Mouse (Mus musculus): Measurements from ENCODE around the gene Olfr304. TPM values are rescaled to one million over a fixed set of nuclear protein-coding genes. Genes with fewer than 3 reads are reported as not detected.

Gene Olfr304
- total RNA-seq, 1 experiment, result not detected

DNA sequence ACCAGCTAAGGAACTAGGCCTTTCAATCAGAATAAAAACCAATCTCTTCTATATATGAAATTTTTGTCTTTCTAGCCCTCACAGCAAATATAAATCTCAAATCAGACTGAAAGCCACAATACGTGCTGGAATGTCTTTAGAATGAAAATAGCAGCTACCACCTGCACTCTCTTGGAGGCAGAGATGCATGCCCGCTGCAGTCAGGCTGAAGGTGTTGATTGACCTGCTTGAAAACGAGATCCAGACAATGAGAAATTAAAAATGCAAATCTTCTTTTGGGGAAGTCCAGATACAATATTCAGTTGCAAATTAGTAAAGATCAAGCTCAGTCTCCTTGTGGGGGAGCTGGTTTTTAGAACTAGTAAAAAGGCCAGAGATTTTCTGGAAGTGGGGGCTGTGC lies 42.2 kb downstream of the Olfr304 start:
- Histone ChIP-seq H3K27ac (ENCODE audit: insufficient read depth, low read depth, low read length, poor library complexity, severe bottlenecking) (peak overlapping the region; percentile 70; the same call in 1 of the 2 replicates), H3K9ac (ENCODE audit: insufficient read depth, low read depth, low read length, poor library complexity, severe bottlenecking) (no peak overlapping the region), H3K36me3 (ENCODE audit: control insufficient read depth, insufficient read depth, low read length, poor library complexity, severe bottlenecking) (no peaks in the 10 kb centered on the region), H3K4me1 (ENCODE audit: control insufficient read depth in 2 of 2, insufficient read depth in 2 of 2, low read length in 2 of 2, poor library complexity in 1 of 2) (peaks cover 1 to 3% of the 10 kb centered on the region in 2 experiments; a peak in 3 of 4 replicates), H3K9me3 (ENCODE audit: control insufficient read depth, insufficient read depth, low read depth, low read length) (no peaks in the 10 kb centered on the region), H3K4me3 (ENCODE audit: insufficient read depth in 1 of 2, low read depth in 1 of 2, low read length in 2 of 2, poor library complexity in 1 of 2, severe bottlenecking in 1 of 2) (no peak overlapping the region)
- in situ Hi-C loops (cut with MboI; ENCODE audit: low sequenced_read_pairs in 2 of 2, unreplicated experiment in 2 of 2), result no loop called here
- DNase-seq (ENCODE audit: low read depth, low spot score), result no peak
- no peak for TF ChIP-seq ZNF384 (IDR thresholded peaks at IDR 0.05; ENCODE audit: low read depth, low read length)
- no peak for TF ChIP-seq HCFC1 (IDR thresholded peaks at IDR 0.05; ENCODE audit: borderline replicate concordance, insufficient read depth, low read length)

DNA sequence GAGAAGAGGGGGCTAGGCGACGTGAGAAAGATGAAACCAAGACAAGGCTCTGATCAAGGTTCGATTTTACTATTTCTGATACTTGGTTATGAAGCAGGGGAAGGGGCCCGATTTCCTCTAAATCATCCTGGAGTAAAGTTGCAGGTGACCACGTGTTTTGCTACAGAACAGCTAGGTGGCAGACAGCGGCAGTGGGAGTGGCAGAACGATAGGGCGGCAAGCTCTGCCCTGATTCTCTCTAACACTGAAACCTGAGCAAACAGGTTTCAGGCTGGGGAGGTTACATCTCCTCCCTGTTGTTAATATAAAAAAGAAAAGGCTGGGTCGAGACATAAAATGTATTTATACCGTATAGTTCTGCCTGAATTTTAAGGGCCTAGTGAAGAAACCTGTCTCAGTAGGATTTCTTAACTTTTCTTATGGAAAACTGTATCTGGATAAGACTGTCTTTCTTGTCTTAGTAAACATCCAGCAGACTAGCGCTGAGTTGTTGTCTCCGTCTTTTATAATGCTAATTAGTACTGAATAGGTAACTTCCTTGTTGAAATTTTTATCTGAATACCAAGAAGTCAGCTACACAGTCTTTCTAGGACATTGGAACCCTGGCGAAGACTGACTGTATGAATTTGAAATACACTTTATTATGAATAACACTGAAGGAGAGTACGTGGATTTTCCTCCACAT lies 43.4 kb downstream of the Olfr304 start:
- peaks cover 1 to 3% of the 10 kb centered on the region in 2 experiments; a peak in 3 of 4 replicates for H3K4me1 ChIP-seq (ENCODE audit: control insufficient read depth in 2 of 2, insufficient read depth in 2 of 2, low read length in 2 of 2, poor library complexity in 1 of 2)
- H3K27ac ChIP-seq (ENCODE audit: insufficient read depth, low read depth, low read length, poor library complexity, severe bottlenecking), result peak overlapping the region; percentile 81; the same call in 1 of the 2 replicates
- TF ChIP-seq ZNF384 (IDR thresholded peaks at IDR 0.05; ENCODE audit: low read depth, low read length) (no peak), CHD2 (IDR thresholded peaks at IDR 0.05; ENCODE audit: low read depth, low read length) (no peak), MAFK (IDR thresholded peaks at IDR 0.05; ENCODE audit: insufficient read depth, low read depth, low read length) (no peak), HCFC1 (IDR thresholded peaks at IDR 0.05; ENCODE audit: borderline replicate concordance, insufficient read depth, low read length) (no peak), ZC3H11A (IDR thresholded peaks at IDR 0.05; ENCODE audit: borderline replicate concordance, low read depth, low read length) (no peak)
- DNase-seq (ENCODE audit: low read depth, low spot score), result peak; percentile 27
- peak overlapping the region; percentile 31; the same call in 1 of the 2 replicates for H3K9ac ChIP-seq (ENCODE audit: insufficient read depth, low read depth, low read length, poor library complexity, severe bottlenecking)
- H3K9me3 ChIP-seq (ENCODE audit: control insufficient read depth, insufficient read depth, low read depth, low read length), result no peaks in the 10 kb centered on the region
- peak overlapping the region; percentile 35 to 46; a peak in 2 of 4 replicates for H3K4me3 ChIP-seq (ENCODE audit: insufficient read depth in 1 of 2, low read depth in 1 of 2, low read length in 2 of 2, poor library complexity in 1 of 2, severe bottlenecking in 1 of 2)
- in situ Hi-C loops (cut with MboI; ENCODE audit: low sequenced_read_pairs in 2 of 2, unreplicated experiment in 2 of 2), result no loop called here
- H3K36me3 ChIP-seq (ENCODE audit: control insufficient read depth, insufficient read depth, low read length, poor library complexity, severe bottlenecking), result no peaks in the 10 kb centered on the region

DNA sequence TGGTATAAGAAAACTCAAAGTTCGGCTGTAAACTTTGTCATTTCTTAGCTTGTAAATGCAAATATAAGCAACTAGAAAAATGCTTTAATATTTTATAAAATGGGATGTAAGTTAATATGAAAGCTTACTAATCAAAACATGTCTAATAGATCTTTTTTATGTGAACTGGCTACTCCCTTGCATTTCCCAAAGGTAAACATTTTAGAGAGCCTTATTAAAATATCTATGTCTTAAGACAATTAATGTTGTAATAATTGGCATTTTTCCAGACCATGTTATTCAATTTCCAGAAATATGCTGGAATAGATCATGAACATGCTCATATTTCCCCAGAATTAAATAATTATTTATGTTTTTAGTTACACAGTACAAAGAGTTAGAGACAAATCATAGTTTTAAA lies 49.0 kb downstream of the Olfr304 start, which contains the start of gene Olfr307:
TSS of gene Olfr307 (minus strand) at position 101 of the 400 bp plus-strand sequence.
- H3K9me3 ChIP-seq (ENCODE audit: control insufficient read depth, insufficient read depth, low read depth, low read length), result no peaks in the 10 kb centered on the region
- no peak within 1 kb of the TSS for H3K4me3 ChIP-seq (ENCODE audit: insufficient read depth in 1 of 2, low read depth in 1 of 2, low read length in 2 of 2, poor library complexity in 1 of 2, severe bottlenecking in 1 of 2)
- no peaks in the 10 kb centered on the region for H3K36me3 ChIP-seq (ENCODE audit: control insufficient read depth, insufficient read depth, low read length, poor library complexity, severe bottlenecking)
- no peak within 1 kb of the TSS for H3K27ac ChIP-seq (ENCODE audit: insufficient read depth, low read depth, low read length, poor library complexity, severe bottlenecking)
- in situ Hi-C loops (cut with MboI; ENCODE audit: low sequenced_read_pairs in 2 of 2, unreplicated experiment in 2 of 2), result no loop called here
- TF ChIP-seq ZC3H11A (IDR thresholded peaks at IDR 0.05; ENCODE audit: borderline replicate concordance, low read depth, low read length) (no peak), ZNF384 (IDR thresholded peaks at IDR 0.05; ENCODE audit: low read depth, low read length) (no peak), MAFK (IDR thresholded peaks at IDR 0.05; ENCODE audit: insufficient read depth, low read depth, low read length) (no peak), CHD2 (IDR thresholded peaks at IDR 0.05; ENCODE audit: low read depth, low read length) (no peak), HCFC1 (IDR thresholded peaks at IDR 0.05; ENCODE audit: borderline replicate concordance, insufficient read depth, low read length) (no peak)
- no peak within 1 kb of the TSS for H3K9ac ChIP-seq (ENCODE audit: insufficient read depth, low read depth, low read length, poor library complexity, severe bottlenecking)
- no peak for DNase-seq (ENCODE audit: low read depth, low spot score)
- no peaks in the 10 kb centered on the region; a peak in 1 of 4 replicates for H3K4me1 ChIP-seq (ENCODE audit: control insufficient read depth in 2 of 2, insufficient read depth in 2 of 2, low read length in 2 of 2, poor library complexity in 1 of 2)

Other genes with a start within 250 kb of the Olfr304 start
- not detected in 2 replicates for gene Vmn2r75, start 214.9 kb downstream of the Olfr304 start, total RNA-seq (2012; rRNA removed)
- gene Vmn2r76, start 140.3 kb downstream of the Olfr304 start, total RNA-seq (2012; rRNA removed), result not detected in 2 replicates
- gene Olfr310, start 109.5 kb downstream of the Olfr304 start, total RNA-seq (2012; rRNA removed), result not detected in 2 replicates
- not detected in 2 replicates for gene Olfr309, start 73.0 kb downstream of the Olfr304 start, total RNA-seq (2012; rRNA removed)
- gene Olfr308, start 61.0 kb downstream of the Olfr304 start, total RNA-seq (2012; rRNA removed), result not detected in 2 replicates
- gene Olfr307, start 49.1 kb downstream of the Olfr304 start, total RNA-seq (2012; rRNA removed), result 0.76 and 1.5 TPM in 2 replicates
- gene Olfr305, start 19.7 kb downstream of the Olfr304 start, total RNA-seq (2012; rRNA removed), result not detected in 2 replicates
- not detected in 2 replicates for gene Olfr303, start 11.1 kb upstream of the Olfr304 start, total RNA-seq (2012; rRNA removed)
- not detected in 2 replicates for gene Olfr301, start 17.2 kb upstream of the Olfr304 start, total RNA-seq (2012; rRNA removed)
- not detected in 2 replicates for gene Olfr299, start 73.3 kb upstream of the Olfr304 start, total RNA-seq (2012; rRNA removed)
- gene Olfr298, start 105.8 kb upstream of the Olfr304 start, total RNA-seq (2012; rRNA removed), result not detected in 2 replicates
- gene Olfr297, start 133.3 kb upstream of the Olfr304 start, total RNA-seq (2012; rRNA removed), result not detected in 2 replicates
- not detected in 2 replicates for gene Olfr295, start 197.2 kb upstream of the Olfr304 start, total RNA-seq (2012; rRNA removed)
- gene Olfr294, start 230.0 kb upstream of the Olfr304 start, total RNA-seq (2012; rRNA removed), result not detected in 2 replicates